Mouse (Mus musculus) C2C12 (cell line): ENCODE measurements around the gene Camta1.

Experiments
- CTCF ChIP-seq: IDR thresholded peaks from one replicate; pipeline ENCODE4 v1.5.1; 2011; ENCODE audit not compliant: control insufficient read depth, insufficient read depth, insufficient read length
- MAX ChIP-seq: IDR thresholded peaks from one replicate; pipeline ENCODE4 v1.6.1; 2011; ENCODE audit warnings: mild to moderate bottlenecking, control low read depth
- MYOD1 ChIP-seq: IDR thresholded peaks from one replicate; pipeline ENCODE4 v1.6.1; 2011; ENCODE audit warnings: low read depth; ENCODE audit not compliant: control insufficient read depth, insufficient read length
- MYOG ChIP-seq: IDR thresholded peaks from one replicate; pipeline ENCODE4 v1.6.1; 2011; ENCODE audit not compliant: control insufficient read depth, insufficient read length; ENCODE audit errors: extremely low read depth
- USF1 ChIP-seq: IDR thresholded peaks from one replicate; pipeline ENCODE4 v1.6.1; 2011; ENCODE audit warnings: low read depth, mild to moderate bottlenecking, control low read depth, moderate library complexity

DNA sequence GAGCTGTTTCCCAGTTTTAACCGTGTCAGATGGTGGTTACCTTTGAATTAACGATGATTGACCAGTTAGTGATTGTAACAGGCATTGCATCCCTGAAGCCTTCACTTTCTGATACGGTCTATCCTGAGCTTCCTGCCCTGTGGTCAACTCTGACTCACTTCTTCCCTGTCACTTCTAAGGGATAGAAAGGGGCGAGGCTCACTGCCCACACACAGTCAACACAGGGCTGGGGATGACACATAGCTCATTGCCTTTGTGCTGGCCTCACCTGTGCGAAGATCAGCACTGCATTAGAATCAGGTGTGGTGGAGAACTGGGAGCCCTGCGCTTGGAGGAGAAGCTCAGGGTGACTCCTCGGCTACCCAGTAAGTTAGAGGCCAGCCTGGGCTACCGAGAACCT lies 892.7 kb downstream of the Camta1 start:
- no peak for TF ChIP-seq CTCF
- TF ChIP-seq USF1 = no peak
- no peak for TF ChIP-seq MYOG
- no peak for TF ChIP-seq MAX
- no peak for TF ChIP-seq MYOD1
